Comparison of ENCODE assay signal across 8 mouse cellular contexts in genomic region chr7:137246213-137246872, GRCm38 (mm10).
DNase-seq lines count a peak whose midpoint lies in the region; ATAC-seq and TF ChIP-seq lines count a peak whose summit lies in the region.

No protein-coding gene starts in this region.

- no peak overlapping the region for H3K9ac ChIP-seq in kidney, embryonic 16.5 days (replicated peaks; ENCODE audit: low read length)

- DNase-seq in kidney, adult 2 months: peak; percentile 66
- DNase-seq in Patski (ENCODE audit: low read depth, low spot score): no peak
- peak; percentile 49 to 85 for DNase-seq in cerebellum, postnatal 4 days (ENCODE audit: low spot score in 2 of 2)
- DNase-seq in heart, adult 9 months (ENCODE audit: low spot score in 2 of 2): peak; percentile 47 to 63
- DNase-seq in layer of hippocampus, adult 9-10 months (ENCODE audit: low spot score): peak; percentile 25
- peak; percentile 84 for DNase-seq in mesoderm, embryonic 11.5 days (ENCODE audit: low read depth, low spot score)
- peak; percentile 75 for DNase-seq in testis, postnatal 10 days (ENCODE audit: low spot score)

- H3K9me3 ChIP-seq in kidney, embryonic 16.5 days (ENCODE audit: low read length): no peaks in the 10 kb centered on the region

- no peak overlapping the region for H3K27ac ChIP-seq in kidney, adult 2 months (ENCODE audit: insufficient read depth, low read depth, low read length)
- no peak overlapping the region for H3K27ac ChIP-seq in kidney, embryonic 16.5 days (ENCODE audit: low read length)

- peak; percentile 81 for TF ChIP-seq CTCF in kidney, adult 2 months (conservative IDR thresholded peaks at IDR 0.05; ENCODE audit: insufficient read depth, insufficient read length, low read depth, low read length)
- peak; percentile 75 for TF ChIP-seq CTCF in Patski (IDR thresholded peaks at IDR 0.05)

- H3K4me1 ChIP-seq in kidney, adult 2 months (ENCODE audit: control insufficient read depth, insufficient read depth, low read length): no peaks in the 10 kb centered on the region
- no peaks in the 10 kb centered on the region for H3K4me1 ChIP-seq in kidney, embryonic 16.5 days (ENCODE audit: insufficient read depth, low read length)

- no peaks in the 10 kb centered on the region for H3K36me3 ChIP-seq in kidney, adult 2 months (ENCODE audit: control insufficient read depth, insufficient read depth, low read length)
- H3K36me3 ChIP-seq in kidney, embryonic 16.5 days (ENCODE audit: insufficient read depth, low read length): no peaks in the 10 kb centered on the region

- no peak overlapping the region for H3K4me3 ChIP-seq in kidney, adult 2 months (ENCODE audit: insufficient read depth, low read depth, low read length)
- no peak overlapping the region for H3K4me3 ChIP-seq in kidney, embryonic 16.5 days (ENCODE audit: low read length)

- no peak overlapping the region for H3K4me2 ChIP-seq in kidney, embryonic 16.5 days (replicated peaks; ENCODE audit: low read depth, low read length)

- ATAC-seq in kidney, embryonic 16.5 days (ENCODE audit: low FRiP score, low TSS enrichment): no peak
- ATAC-seq in Patski: no peak

- POLR2A ChIA-PET in Patski (lab: Charles Lee): no interaction called here

- 43% methylated on average over 11 of the region's 11 CpGs for WGBS in kidney, adult 2 months
- WGBS in kidney, embryonic 16.5 days: 48% methylated on average over 11 of the region's 11 CpGs

- CTCF ChIA-PET in Patski (lab: Charles Lee): no interaction called here

- in situ Hi-C loops in Patski (cut with MboI; ENCODE audit: low pct_unique_long_range_greater_than_20kb): no loop called here

- no peaks in the 10 kb centered on the region; the same call in 1 of the 2 replicates for H3K27me3 ChIP-seq in kidney, adult 2 months (replicated peaks; ENCODE audit: control insufficient read depth, insufficient read depth, low read length)
- peaks cover 4% of the 10 kb centered on the region; the same call in 1 of the 2 replicates for H3K27me3 ChIP-seq in kidney, embryonic 16.5 days (ENCODE audit: insufficient read depth, low read length)
- H3K27me3 ChIP-seq in Patski: no peaks in the 10 kb centered on the region

- TF ChIP-seq POLR2A in kidney, adult 2 months (IDR thresholded peaks at IDR 0.05; ENCODE audit: low read depth, low read length): no peak
